Mouse (Mus musculus) cerebellum, postnatal 25 days (tissue): ENCODE data around the gene Grin2d.

Source experiments
- DNase-seq, 2 experiments: peaks; one replicate each; pipeline ENCODE4 v3.0.0; 2021; ENCODE audit warnings: mixed read lengths in 2 of 2

Grin2d gene

DNA sequence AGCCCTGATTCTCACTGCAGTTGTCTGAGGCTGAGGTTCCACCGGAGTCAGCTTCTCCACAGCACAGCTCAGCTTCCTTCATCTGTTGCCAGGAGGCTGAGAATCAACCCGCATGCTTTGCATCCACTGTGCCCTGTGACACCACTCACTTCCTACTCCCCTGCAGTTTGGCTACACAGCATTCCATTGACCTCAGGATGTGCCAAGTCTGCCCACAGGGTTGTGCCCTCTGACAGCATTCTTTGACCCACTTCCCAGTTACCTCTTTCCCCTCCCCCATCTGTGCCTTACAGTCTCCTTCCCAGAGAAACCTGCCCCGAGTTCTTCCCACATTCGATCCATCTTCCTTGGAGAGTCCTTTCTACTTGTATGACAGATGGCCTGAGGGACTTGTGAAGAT lies 95.9 kb downstream of the Grin2d start:
- no peak for DNase-seq
